Comparison of ENCODE assay signal across 8 mouse cellular contexts in the genomic region with DNA sequence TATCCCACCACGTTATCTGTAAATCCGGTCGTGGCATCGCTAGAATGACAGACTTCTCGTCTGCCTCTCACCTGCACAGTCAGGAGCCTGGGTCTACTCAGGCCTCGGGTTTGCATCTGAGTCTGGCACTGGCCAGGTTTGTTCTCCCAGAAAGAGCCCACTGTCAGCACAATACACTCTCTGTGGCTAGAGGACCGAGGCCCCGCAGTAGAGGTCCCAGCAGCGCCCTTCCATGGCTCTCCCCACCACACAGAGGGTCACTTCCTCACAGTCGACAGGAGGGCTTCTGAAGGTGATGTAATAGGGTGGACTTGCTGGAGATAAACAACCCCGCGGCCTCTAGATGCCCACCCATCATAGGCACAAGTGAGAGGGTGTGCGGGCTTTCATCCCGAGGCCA. TPM values are rescaled to one million over a fixed set of nuclear protein-coding genes. Genes with fewer than 3 reads are reported as not detected.
DNase-seq lines count a peak whose midpoint lies in the region; ATAC-seq and TF ChIP-seq lines count a peak whose summit lies in the region.

No protein-coding gene starts in this region.

- peak overlapping the region; percentile 56 for H3K4me2 ChIP-seq in heart, postnatal 0 days (ENCODE audit: low read depth, low read length)
- peak overlapping the region; percentile 37 for H3K4me2 ChIP-seq in hindbrain, embryonic 16.5 days (ENCODE audit: low read length)
- peak overlapping the region; percentile 14 for H3K4me2 ChIP-seq in midbrain, embryonic 14.5 days (ENCODE audit: low read length)

- no peaks in the 10 kb centered on the region for H3K9me3 ChIP-seq in heart, postnatal 0 days (replicated peaks; ENCODE audit: control insufficient read depth, low read length)
- no peaks in the 10 kb centered on the region for H3K9me3 ChIP-seq in hindbrain, embryonic 16.5 days (ENCODE audit: control insufficient read depth, low read length)
- no peaks in the 10 kb centered on the region for H3K9me3 ChIP-seq in midbrain, embryonic 14.5 days (ENCODE audit: control insufficient read depth, low read length)

- DNase-seq in heart, postnatal 0 days (ENCODE audit: low spot score) = no peak
- no peak for DNase-seq in heart, postnatal 36 days
- DNase-seq in midbrain, embryonic 14.5 days = no peak
- DNase-seq in adrenal gland, postnatal 36 days = no peak
- DNase-seq in spleen, postnatal 4 days (ENCODE audit: low spot score in 2 of 2) = no peak
- DNase-seq in frontal cortex, adult 2 months (ENCODE audit: extremely low spot score in 1 of 2, low spot score in 1 of 2) = no peak

- no peaks in the 10 kb centered on the region for H3K4me1 ChIP-seq in heart, postnatal 0 days (ENCODE audit: control insufficient read depth, insufficient read depth)
- H3K4me1 ChIP-seq in cortical plate, adult 2 months (ENCODE audit: control insufficient read depth, insufficient read depth, low read length) = no peaks in the 10 kb centered on the region
- H3K4me1 ChIP-seq in hindbrain, embryonic 16.5 days (ENCODE audit: control insufficient read depth, insufficient read depth, low read depth, low read length) = no peaks in the 10 kb centered on the region
- H3K4me1 ChIP-seq in midbrain, embryonic 14.5 days (ENCODE audit: control insufficient read depth, insufficient read depth, low read length) = no peaks in the 10 kb centered on the region

- H3K27ac ChIP-seq in heart, postnatal 0 days (ENCODE audit: low read depth) = no peak overlapping the region
- no peak overlapping the region for H3K27ac ChIP-seq in cortical plate, adult 2 months (ENCODE audit: insufficient read depth, low read length)
- no peak overlapping the region for H3K27ac ChIP-seq in hindbrain, embryonic 16.5 days (ENCODE audit: low read depth, low read length)
- H3K27ac ChIP-seq in midbrain, embryonic 14.5 days (replicated peaks; ENCODE audit: low read depth, low read length) = no peak overlapping the region

- TF ChIP-seq CTCF in heart, postnatal 0 days (IDR thresholded peaks at IDR 0.05; ENCODE audit: low read depth) = no peak
- no peak for TF ChIP-seq CTCF in cortical plate, adult 2 months (IDR thresholded peaks at IDR 0.05; ENCODE audit: extremely low read depth, insufficient read depth, low read length)

- no peak overlapping the region for H3K4me3 ChIP-seq in heart, postnatal 0 days (ENCODE audit: low read depth, low read length)
- peak overlapping the region; percentile 7 for H3K4me3 ChIP-seq in cortical plate, adult 2 months (ENCODE audit: insufficient read depth, low read length)
- no peak overlapping the region for H3K4me3 ChIP-seq in hindbrain, embryonic 16.5 days (ENCODE audit: low read length)
- no peak overlapping the region for H3K4me3 ChIP-seq in midbrain, embryonic 14.5 days (replicated peaks; ENCODE audit: low read depth, low read length)

- TF ChIP-seq EP300 in heart, postnatal 0 days (IDR thresholded peaks at IDR 0.05; ENCODE audit: low read depth) = no peak

- TF ChIP-seq POLR2A in cortical plate, adult 2 months (IDR thresholded peaks at IDR 0.05; ENCODE audit: extremely low read depth, insufficient read depth, low read length) = no peak

- 44% methylated on average over 14 of the region's 14 CpGs for WGBS in heart, postnatal 0 days
- WGBS in hindbrain, embryonic 16.5 days = 48% methylated on average over 14 of the region's 14 CpGs
- 56% methylated on average over 14 of the region's 14 CpGs for WGBS in midbrain, embryonic 14.5 days

- intact Hi-C loops in heart, postnatal 36 days (cut with DNase I) = loop anchor here (2.0 to 5.0 kb wide), 2 partner anchors 217 to 307 kb away; partner anchors contain the start of gene Zcchc7

- peak; percentile 24; the same call in 1 of the 2 replicates for ATAC-seq in heart, postnatal 0 days (ENCODE audit: insufficient read depth, low read depth)
- ATAC-seq in hindbrain, embryonic 16.5 days = no peak
- no peak for ATAC-seq in midbrain, embryonic 14.5 days (ENCODE audit: low FRiP score, low TSS enrichment)

- H3K36me3 ChIP-seq in heart, postnatal 0 days (replicated peaks; ENCODE audit: control insufficient read depth, insufficient read depth, low read length) = no peaks in the 10 kb centered on the region
- H3K36me3 ChIP-seq in hindbrain, embryonic 16.5 days (ENCODE audit: control insufficient read depth, insufficient read depth, low read length) = no peaks in the 10 kb centered on the region
- H3K36me3 ChIP-seq in midbrain, embryonic 14.5 days (ENCODE audit: control insufficient read depth, insufficient read depth, low read length) = no peaks in the 10 kb centered on the region

- H3K27me3 ChIP-seq in heart, postnatal 0 days (ENCODE audit: control insufficient read depth, insufficient read depth, low read length) = no peaks in the 10 kb centered on the region
- H3K27me3 ChIP-seq in hindbrain, embryonic 16.5 days (replicated peaks; ENCODE audit: control insufficient read depth, insufficient read depth, low read length) = no peaks in the 10 kb centered on the region
- no peaks in the 10 kb centered on the region for H3K27me3 ChIP-seq in midbrain, embryonic 14.5 days (ENCODE audit: control insufficient read depth, insufficient read depth, low read length)

- H3K9ac ChIP-seq in heart, postnatal 0 days (replicated peaks; ENCODE audit: low read depth, low read length) = no peak overlapping the region
- no peak overlapping the region for H3K9ac ChIP-seq in hindbrain, embryonic 16.5 days (ENCODE audit: low read depth, low read length)
- no peak overlapping the region for H3K9ac ChIP-seq in midbrain, embryonic 14.5 days (replicated peaks; ENCODE audit: low read length)

RNA-seq across cellular contexts. Expression of gene Grhpr, which starts 7.3 kb away (rescaled TPM):
- 88.4 and 147 TPM in 2 replicates for total RNA-seq in heart, postnatal 0 days (2014; rRNA removed; ENCODE audit: low replicate concordance)
- 103 and 108 TPM in 2 replicates for polyA plus RNA-seq in heart, postnatal 0 days (2015; fragmentation: Nextera tagmentation; extraction: Ambion mirVana)
- total RNA-seq in heart, postnatal 36 days (2021) = 10 to 100 TPM; 36.9 to 41.9 TPM
- polyA plus RNA-seq in cortical plate, adult 2 months (2012; rRNA removed) = 48.2 and 50.3 TPM in 2 replicates
- polyA plus RNA-seq in hindbrain, embryonic 16.5 days (2015; fragmentation: Nextera tagmentation; extraction: Ambion mirVana) = 33.5 and 33.7 TPM in 2 replicates
- 18.2 and 20.7 TPM in 2 replicates for polyA plus RNA-seq in midbrain, embryonic 14.5 days (2014; fragmentation: Nextera tagmentation; extraction: Ambion mirVana)
- total RNA-seq in adrenal gland, postnatal 36 days (2021) = 100 to 1,000 TPM; 176 to 181 TPM
- 31.4 and 31.7 TPM in 2 replicates for polyA plus RNA-seq in frontal cortex, adult 2 months (2012; rRNA removed)

RNA-seq across cellular contexts. Expression of gene Zbtb5, which starts 38.3 kb away (rescaled TPM):
- 20.3 and 32.0 TPM in 2 replicates for total RNA-seq in heart, postnatal 0 days (2014; rRNA removed; ENCODE audit: low replicate concordance)
- 8.5 and 8.9 TPM in 2 replicates for polyA plus RNA-seq in heart, postnatal 0 days (2015; fragmentation: Nextera tagmentation; extraction: Ambion mirVana)
- total RNA-seq in heart, postnatal 36 days (2021) = 1 to 10 TPM; 6.0 to 6.1 TPM
- polyA plus RNA-seq in cortical plate, adult 2 months (2012; rRNA removed) = 7.7 and 8.2 TPM in 2 replicates
- polyA plus RNA-seq in hindbrain, embryonic 16.5 days (2015; fragmentation: Nextera tagmentation; extraction: Ambion mirVana) = 36.8 and 39.3 TPM in 2 replicates
- 45.7 and 55.5 TPM in 2 replicates for polyA plus RNA-seq in midbrain, embryonic 14.5 days (2014; fragmentation: Nextera tagmentation; extraction: Ambion mirVana)
- 10 to 100 TPM in 1 of 2 experiments, 1 to 10 TPM in 1; 9.1 to 13.1 TPM for total RNA-seq in adrenal gland, postnatal 36 days (2021)
- polyA plus RNA-seq in frontal cortex, adult 2 months (2012; rRNA removed) = 9.4 and 10.6 TPM in 2 replicates

RNA-seq across cellular contexts. Expression of gene Polr1e, which starts 44.5 kb away (rescaled TPM):
- total RNA-seq in heart, postnatal 0 days (2014; rRNA removed; ENCODE audit: low replicate concordance) = 37.4 and 46.7 TPM in 2 replicates
- 71.2 and 77.5 TPM in 2 replicates for polyA plus RNA-seq in heart, postnatal 0 days (2015; fragmentation: Nextera tagmentation; extraction: Ambion mirVana)
- total RNA-seq in heart, postnatal 36 days (2021) = 10 to 100 TPM; 21.9 to 24.8 TPM
- polyA plus RNA-seq in cortical plate, adult 2 months (2012; rRNA removed) = 11.4 and 12.4 TPM in 2 replicates
- polyA plus RNA-seq in hindbrain, embryonic 16.5 days (2015; fragmentation: Nextera tagmentation; extraction: Ambion mirVana) = 26.8 and 31.5 TPM in 2 replicates
- polyA plus RNA-seq in midbrain, embryonic 14.5 days (2014; fragmentation: Nextera tagmentation; extraction: Ambion mirVana) = 33.3 and 39.6 TPM in 2 replicates
- total RNA-seq in adrenal gland, postnatal 36 days (2021) = 10 to 100 TPM; 15.9 to 20.4 TPM
- 12.6 and 13.6 TPM in 2 replicates for polyA plus RNA-seq in frontal cortex, adult 2 months (2012; rRNA removed)
